Mouse (Mus musculus) hindbrain, embryonic 15.5 days (tissue): ENCODE data around the gene Luc7l2. TPM values are rescaled to one million over a fixed set of nuclear protein-coding genes. Genes with fewer than 3 reads are reported as not detected.

Experiments
- ATAC-seq: fragments of 200-750 bp; cut with Nextera tagmentation; 2 replicates; pipeline ENCODE4 v1.8.0; 2017; ENCODE audit warnings: low read depth, moderate number of reproducible peaks, moderate TSS enrichment; ENCODE audit not compliant: low FRiP score
- H3K27ac ChIP-seq: fragments of 300-500 bp; sonication (generic); replicated peaks from 2 replicates; pipeline ENCODE4 v1.5.1; 2015; ENCODE audit warnings: mild to moderate bottlenecking, inconsistent platforms
- H3K27me3 ChIP-seq: fragments of 300-500 bp; sonication (generic); 2 replicates; pipeline ENCODE4 v1.6.1; 2015; ENCODE audit warnings: control low read depth, inconsistent platforms
- H3K36me3 ChIP-seq: fragments of 300-500 bp; sonication (generic); 2 replicates; pipeline ENCODE4 v1.6.1; 2015; ENCODE audit warnings: control low read depth, inconsistent platforms
- H3K4me1 ChIP-seq: fragments of 300-500 bp; sonication (generic); replicated peaks from 2 replicates; pipeline ENCODE4 v1.6.1; 2015; ENCODE audit warnings: control low read depth, inconsistent platforms
- H3K4me2 ChIP-seq: fragments of 300-500 bp; sonication (generic); 2 replicates; pipeline ENCODE4 v1.6.1; 2015; ENCODE audit warnings: moderate library complexity, mild to moderate bottlenecking, inconsistent platforms
- H3K4me3 ChIP-seq: fragments of 300-500 bp; sonication (generic); 2 replicates; pipeline ENCODE4 v1.5.1; 2015; ENCODE audit warnings: mild to moderate bottlenecking, inconsistent platforms
- H3K9ac ChIP-seq: fragments of 300-500 bp; sonication (generic); 2 replicates; pipeline ENCODE4 v1.6.1; 2015; ENCODE audit warnings: inconsistent platforms
- H3K9me3 ChIP-seq: fragments of 300-500 bp; sonication (generic); 2 replicates; pipeline ENCODE4 v1.6.1; 2016; ENCODE audit warnings: control low read depth, inconsistent platforms
- WGBS: fragments of 180-500 bp; shearing (Covaris S2); methylation state at CpG from one replicate; pipeline ENCODE4 v1.1.7; 2015; 5-methylcytosine and 5-hydroxymethylcytosine counted together
- polyA plus RNA-seq: library from polyadenylated mRNA; unstranded; fragments of >200 nt; fragmentation: Nextera tagmentation; extraction: Ambion mirVana; gene quantifications from 2 replicates; pipeline ENCODE4 v1.2.1, GENCODE M21; 2015

The Luc7l2 gene
- polyA plus RNA-seq, 1 experiment from 2014 or later: 36.9 TPM

DNA sequence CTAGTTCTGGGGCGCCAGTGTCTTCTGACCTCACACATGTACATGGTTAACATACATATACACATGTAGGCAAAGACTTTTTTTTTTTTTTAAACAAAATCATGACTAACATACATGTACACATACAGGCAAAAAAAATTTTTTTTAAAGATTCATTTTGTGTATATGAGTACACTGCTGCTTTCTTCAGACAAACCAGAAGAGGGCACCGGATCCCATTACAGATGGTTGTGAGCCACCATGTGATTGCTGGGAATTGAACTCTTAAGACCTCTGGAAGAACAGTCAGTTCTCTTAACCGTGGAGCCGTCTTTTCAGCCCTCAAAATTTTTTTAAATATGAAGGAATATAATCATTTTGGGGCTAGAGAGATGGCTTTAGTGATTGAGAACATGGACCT lies 46.3 kb downstream of the Luc7l2 start:
- Histone ChIP-seq H3K9me3 (no peaks in the 10 kb centered on the region), H3K27ac (no peak overlapping the region), H3K27me3 (no peaks in the 10 kb centered on the region), H3K4me3 (no peak overlapping the region), H3K4me2 (no peak overlapping the region), H3K9ac (no peak overlapping the region), H3K4me1 (no peaks in the 10 kb centered on the region), H3K36me3 (peaks cover 41% of the 10 kb centered on the region)
- WGBS: 93% methylated on average over 4 of the region's 4 CpGs
- ATAC-seq: no peak

DNA sequence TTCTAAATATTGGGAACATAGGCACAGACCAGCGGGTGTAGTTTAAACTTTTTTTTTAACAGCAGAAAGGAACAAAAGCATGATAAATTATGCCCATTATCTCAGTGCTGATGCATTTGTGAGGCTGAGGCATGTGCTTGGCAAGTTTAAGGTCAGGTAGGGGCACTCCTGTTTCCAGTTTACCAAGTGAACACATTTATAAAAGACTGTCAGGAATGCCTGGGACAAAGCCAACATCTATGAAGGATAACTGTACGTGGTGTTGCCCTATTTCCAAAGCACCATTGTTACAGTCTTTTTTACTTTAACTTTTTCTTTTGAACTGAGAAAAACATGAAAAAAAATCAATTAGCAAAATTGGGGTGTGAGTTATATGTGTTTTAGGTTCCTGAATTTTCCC lies 58.8 kb downstream of the Luc7l2 start:
- no peak for ATAC-seq
- 74% methylated on average over 2 of the region's 2 CpGs for WGBS
- H3K4me2 ChIP-seq: no peak overlapping the region

GRCm38 (mm10) chr6:38622406-38622805 lies 71.3 kb downstream of the Luc7l2 start:
- peaks cover 27% of the 10 kb centered on the region for H3K36me3 ChIP-seq
- H3K9me3 ChIP-seq: no peaks in the 10 kb centered on the region
- 88% methylated on average over 1 of the region's 1 CpGs for WGBS
- no peaks in the 10 kb centered on the region for H3K27me3 ChIP-seq
- H3K9ac ChIP-seq: no peak overlapping the region
- no peak overlapping the region for H3K4me2 ChIP-seq
- no peak for ATAC-seq
- H3K4me3 ChIP-seq: no peak overlapping the region
- no peaks in the 10 kb centered on the region for H3K4me1 ChIP-seq
- no peak overlapping the region for H3K27ac ChIP-seq

More for the DNA sequence above, 58.8 kb downstream of the Luc7l2 start:
- no peaks in the 10 kb centered on the region for H3K27me3 ChIP-seq
- H3K27ac ChIP-seq: no peak overlapping the region
- H3K4me3 ChIP-seq: no peak overlapping the region
- no peak overlapping the region for H3K9ac ChIP-seq
- H3K36me3 ChIP-seq: peaks cover 17% of the 10 kb centered on the region; the same call in 1 of the 2 replicates
- no peaks in the 10 kb centered on the region for H3K4me1 ChIP-seq
- no peaks in the 10 kb centered on the region for H3K9me3 ChIP-seq

GRCm38 (mm10) chr6:38623457-38623856 lies 72.3 kb downstream of the Luc7l2 start:
- Histone ChIP-seq H3K9ac (no peak overlapping the region), H3K27me3 (no peaks in the 10 kb centered on the region), H3K4me2 (no peak overlapping the region), H3K4me1 (no peaks in the 10 kb centered on the region), H3K4me3 (no peak overlapping the region), H3K9me3 (no peaks in the 10 kb centered on the region), H3K27ac (no peak overlapping the region), H3K36me3 (peaks cover 18% of the 10 kb centered on the region)
- ATAC-seq: no peak
- 87% methylated on average over 2 of the region's 2 CpGs for WGBS

DNA sequence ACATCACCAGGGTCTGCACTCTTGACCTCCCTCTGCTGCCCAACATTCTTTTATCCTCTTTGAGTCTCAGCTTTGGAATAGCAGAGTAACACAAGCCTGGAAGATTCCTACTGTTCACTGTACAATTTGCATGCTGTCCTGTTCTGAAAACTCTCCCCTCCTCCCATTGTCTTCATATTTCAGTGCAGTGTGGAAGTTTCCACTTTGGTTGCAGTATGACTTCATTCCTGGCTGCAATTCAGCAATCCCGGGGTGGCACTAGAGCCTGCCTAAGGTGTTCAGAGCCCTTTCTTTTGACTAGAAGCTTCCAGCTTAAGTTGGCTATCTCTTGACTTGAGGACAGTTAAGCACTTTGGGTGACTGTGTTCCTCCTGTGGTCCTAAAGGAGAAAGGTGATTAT lies 73.3 kb downstream of the Luc7l2 start:
- Histone ChIP-seq H3K27me3 (no peaks in the 10 kb centered on the region), H3K27ac (no peak overlapping the region), H3K4me3 (no peak overlapping the region), H3K36me3 (peaks cover 8% of the 10 kb centered on the region; the same call in 1 of the 2 replicates), H3K4me2 (no peak overlapping the region), H3K9me3 (no peaks in the 10 kb centered on the region), H3K4me1 (no peaks in the 10 kb centered on the region), H3K9ac (no peak overlapping the region)
- WGBS: 84% methylated on average over 1 of the region's 1 CpGs
- no peak for ATAC-seq

DNA sequence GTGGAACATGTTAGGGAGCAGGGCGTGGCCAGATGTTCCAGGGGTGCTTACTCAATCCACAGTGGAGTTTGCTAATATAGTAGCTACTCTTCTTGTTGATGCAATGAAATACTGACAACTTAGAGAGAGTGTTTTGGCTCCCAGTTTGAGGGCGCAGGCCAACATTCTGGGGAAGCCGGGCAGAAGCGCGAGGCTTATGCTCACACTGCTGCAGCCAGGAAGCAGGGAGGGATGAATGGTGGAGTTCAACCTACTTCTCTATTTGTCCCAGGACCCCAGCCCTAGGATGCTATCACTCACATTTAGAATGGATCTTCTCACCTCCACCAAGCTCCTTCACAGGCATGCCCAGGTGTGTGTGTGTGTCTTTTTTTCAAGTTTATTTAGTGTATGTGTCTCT lies 75.0 kb downstream of the Luc7l2 start:
- no peak for ATAC-seq
- no peaks in the 10 kb centered on the region for H3K27me3 ChIP-seq
- H3K36me3 ChIP-seq: no peaks in the 10 kb centered on the region
- 99% methylated on average over 5 of the region's 5 CpGs for WGBS
- H3K4me1 ChIP-seq: no peaks in the 10 kb centered on the region
- no peak overlapping the region for H3K9ac ChIP-seq
- no peak overlapping the region for H3K4me3 ChIP-seq
- H3K27ac ChIP-seq: no peak overlapping the region
- H3K9me3 ChIP-seq: no peaks in the 10 kb centered on the region
- no peak overlapping the region for H3K4me2 ChIP-seq

DNA sequence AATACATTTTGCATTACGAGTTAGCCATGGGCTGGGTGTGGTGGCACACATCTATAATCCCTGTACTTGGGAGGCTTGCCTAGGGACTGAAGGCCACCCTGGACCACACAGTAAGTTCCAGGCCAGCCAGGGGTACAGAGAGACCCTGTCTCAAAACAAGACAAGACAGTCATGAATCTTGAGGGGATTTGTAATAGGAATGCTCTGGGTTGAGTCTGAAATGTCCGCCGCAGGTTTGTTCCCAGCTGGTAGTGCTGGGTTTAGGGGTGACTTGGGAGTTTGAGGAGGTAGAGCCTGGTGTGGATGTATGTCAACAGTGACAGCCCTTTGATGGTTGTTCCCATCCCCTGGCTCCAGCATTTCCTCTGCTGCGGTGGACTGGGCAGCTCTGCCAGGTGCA lies 75.9 kb downstream of the Luc7l2 start:
- no peaks in the 10 kb centered on the region for H3K9me3 ChIP-seq
- 97% methylated on average over 4 of the region's 4 CpGs for WGBS
- H3K4me3 ChIP-seq: no peak overlapping the region
- ATAC-seq: no peak
- no peaks in the 10 kb centered on the region for H3K36me3 ChIP-seq
- H3K9ac ChIP-seq: no peak overlapping the region
- H3K4me1 ChIP-seq: no peaks in the 10 kb centered on the region
- H3K27ac ChIP-seq: no peak overlapping the region
- no peak overlapping the region for H3K4me2 ChIP-seq
- H3K27me3 ChIP-seq: no peaks in the 10 kb centered on the region

DNA sequence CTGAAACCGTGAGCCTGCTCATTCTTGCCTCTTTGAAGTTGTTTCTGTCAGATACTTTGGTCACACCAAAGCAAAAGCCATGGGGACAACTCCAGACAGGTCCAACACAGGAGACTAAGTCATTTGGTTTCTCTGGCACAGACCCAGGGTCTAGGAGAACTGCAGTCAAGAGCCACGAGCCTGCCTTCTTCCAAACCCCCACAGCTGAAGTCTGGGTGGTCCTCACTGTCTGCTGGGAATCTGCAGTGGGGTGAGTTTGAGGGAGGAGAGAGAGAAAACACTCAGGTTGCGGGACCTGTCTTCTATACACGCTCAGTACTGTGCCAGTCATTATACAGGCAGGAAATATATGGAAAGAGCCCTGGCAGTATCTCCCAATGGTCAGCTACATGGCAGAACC lies 76.4 kb downstream of the Luc7l2 start:
- Histone ChIP-seq H3K27me3 (no peaks in the 10 kb centered on the region), H3K36me3 (no peaks in the 10 kb centered on the region)
- 86% methylated on average over 4 of the region's 4 CpGs for WGBS

DNA sequence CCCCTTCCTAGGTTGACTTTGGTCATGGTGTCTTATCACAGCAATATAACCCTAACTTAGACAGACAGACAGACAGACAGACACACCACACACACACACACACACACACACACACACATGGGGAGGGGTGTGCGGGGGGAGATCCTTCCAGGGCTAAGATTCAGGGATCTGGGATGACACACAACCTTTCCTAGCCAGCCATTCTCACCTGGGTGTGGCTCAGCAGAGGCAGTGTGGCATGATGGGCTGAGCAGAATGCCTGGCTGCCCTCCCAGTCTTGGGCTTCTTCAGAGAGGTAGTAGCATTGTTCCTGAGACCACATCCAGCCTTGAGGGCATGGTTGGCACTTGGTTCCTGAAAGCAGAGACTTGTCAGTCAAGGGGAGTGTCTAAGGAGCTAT lies 78.4 kb downstream of the Luc7l2 start:
- no peak overlapping the region for H3K4me3 ChIP-seq
- WGBS: 88% methylated on average over 1 of the region's 1 CpGs
- H3K9me3 ChIP-seq: no peaks in the 10 kb centered on the region
- no peaks in the 10 kb centered on the region for H3K4me1 ChIP-seq
- ATAC-seq: no peak
- H3K4me2 ChIP-seq: no peak overlapping the region
- H3K27me3 ChIP-seq: peaks cover 11% of the 10 kb centered on the region; the same call in 1 of the 2 replicates
- H3K36me3 ChIP-seq: no peaks in the 10 kb centered on the region
- H3K9ac ChIP-seq: no peak overlapping the region
- no peak overlapping the region for H3K27ac ChIP-seq

More for the DNA sequence above, 76.4 kb downstream of the Luc7l2 start:
- no peaks in the 10 kb centered on the region for H3K9me3 ChIP-seq
- no peak overlapping the region for H3K9ac ChIP-seq
- no peak overlapping the region for H3K4me2 ChIP-seq
- no peak overlapping the region for H3K4me3 ChIP-seq
- H3K4me1 ChIP-seq: no peaks in the 10 kb centered on the region
- no peak overlapping the region for H3K27ac ChIP-seq
- no peak for ATAC-seq

GRCm38 (mm10) chr6:38632826-38633225 lies 81.7 kb downstream of the Luc7l2 start:
- 93% methylated on average over 2 of the region's 2 CpGs for WGBS
- no peak for ATAC-seq

DNA sequence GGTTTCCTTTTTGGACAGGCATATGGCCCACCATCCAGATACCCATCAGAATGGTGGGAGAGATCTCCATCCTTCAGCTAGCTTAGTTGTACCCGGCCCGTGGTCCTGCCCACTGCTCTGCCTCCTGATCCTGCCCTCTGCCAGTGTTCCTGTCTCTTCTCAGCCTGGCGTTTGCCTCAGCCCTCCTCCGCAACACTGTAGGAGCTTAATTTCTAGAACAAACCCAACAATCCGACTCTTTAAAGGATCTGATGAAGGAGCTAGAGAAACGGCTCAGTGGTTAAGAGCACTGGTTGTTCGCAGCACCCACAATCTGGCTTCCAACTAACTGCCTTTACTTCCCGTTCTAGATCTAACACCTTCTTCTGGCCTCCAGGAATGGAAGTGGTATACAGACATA lies 83.3 kb downstream of the Luc7l2 start:
- no peaks in the 10 kb centered on the region for H3K36me3 ChIP-seq
- no peak for ATAC-seq
- no peak overlapping the region for H3K9ac ChIP-seq
- H3K4me1 ChIP-seq: peaks cover 19% of the 10 kb centered on the region
- H3K27me3 ChIP-seq: peaks cover 53% of the 10 kb centered on the region
- no peaks in the 10 kb centered on the region for H3K9me3 ChIP-seq
- no peak overlapping the region for H3K4me2 ChIP-seq
- H3K27ac ChIP-seq: no peak overlapping the region
- 84% methylated on average over 8 of the region's 8 CpGs for WGBS
- no peak overlapping the region for H3K4me3 ChIP-seq

More at GRCm38 (mm10) chr6:38632826-38633225, 81.7 kb downstream of the Luc7l2 start:
- H3K9me3 ChIP-seq: no peaks in the 10 kb centered on the region
- peaks cover 40% of the 10 kb centered on the region for H3K27me3 ChIP-seq
- no peaks in the 10 kb centered on the region for H3K36me3 ChIP-seq
- H3K4me1 ChIP-seq: peaks cover 19% of the 10 kb centered on the region
- H3K4me2 ChIP-seq: no peak overlapping the region
- no peak overlapping the region for H3K4me3 ChIP-seq
- no peak overlapping the region for H3K27ac ChIP-seq
- H3K9ac ChIP-seq: no peak overlapping the region

DNA sequence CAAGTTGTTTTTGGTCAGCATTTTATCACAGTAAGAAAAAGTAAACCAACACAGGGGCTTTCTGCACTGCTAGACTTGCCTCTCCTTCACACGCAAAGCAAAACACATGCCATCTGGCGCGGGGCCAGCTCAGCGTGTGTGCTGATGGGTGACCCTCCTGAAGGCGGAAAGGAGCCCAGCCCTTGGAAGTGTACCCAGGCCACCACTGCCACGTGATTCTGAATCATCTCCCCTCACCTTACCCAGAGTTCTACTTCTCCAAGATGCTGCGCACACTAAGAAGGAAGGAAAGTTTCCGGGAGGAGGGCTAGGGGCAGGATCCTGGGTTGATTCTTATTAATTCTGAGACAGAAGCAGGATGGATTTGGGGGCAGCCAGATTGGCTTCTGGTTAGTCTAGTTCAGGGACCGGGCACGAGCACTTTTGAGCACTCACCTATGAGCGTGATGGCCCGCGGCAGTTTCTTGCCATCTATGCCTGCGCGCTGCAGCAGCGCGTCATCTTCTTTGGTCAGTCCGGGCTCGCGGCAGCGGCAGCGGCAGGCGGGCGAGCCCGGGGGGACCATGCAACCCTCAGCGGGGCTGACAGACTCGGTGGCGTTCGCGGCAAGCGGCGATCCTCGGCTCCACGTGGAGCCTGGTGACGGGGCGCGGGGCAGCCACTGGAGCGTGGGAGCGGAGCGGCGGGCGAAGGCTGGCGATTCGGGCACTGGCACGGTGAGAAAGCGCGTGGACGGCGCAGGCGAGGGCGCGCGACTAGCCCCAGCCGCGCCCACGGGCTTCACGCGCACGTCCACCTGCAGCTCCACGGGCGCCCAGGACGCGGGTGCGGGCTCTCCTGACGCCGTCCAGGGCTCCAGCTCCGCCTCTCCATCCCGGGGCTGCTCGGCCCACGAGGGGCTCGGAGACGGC lies 85.1 kb downstream of the Luc7l2 start:
- peak overlapping the region; percentile 40 for H3K9ac ChIP-seq
- no peak overlapping the region for H3K27ac ChIP-seq
- peaks cover 59% of the 10 kb centered on the region for H3K27me3 ChIP-seq
- H3K4me1 ChIP-seq: peaks cover 19% of the 10 kb centered on the region
- H3K36me3 ChIP-seq: no peaks in the 10 kb centered on the region
- H3K4me2 ChIP-seq: peak overlapping the region; percentile 99
- H3K4me3 ChIP-seq: peak overlapping the region; percentile 58
- peak; percentile 59 for ATAC-seq
- WGBS: 1% methylated on average over 61 of the region's 72 CpGs
- H3K9me3 ChIP-seq: no peaks in the 10 kb centered on the region
